Mouse (Mus musculus) G1E (cell line): ENCODE results near the gene Lbhd1.

Source experiments
- CTCF ChIP-seq: IDR thresholded peaks from 2 replicates; pipeline ENCODE4 v1.5.1; 2012; ENCODE audit warnings: low read depth, low read length, inconsistent platforms, mixed read lengths
- GATA1 ChIP-seq: IDR thresholded peaks from 2 replicates; pipeline ENCODE4 v1.6.1; 2012; ENCODE audit warnings: borderline replicate concordance, low read length, inconsistent platforms, mixed read lengths
- POLR2AphosphoS5 ChIP-seq: IDR thresholded peaks from 2 replicates; pipeline ENCODE4 v1.6.1; 2012; ENCODE audit warnings: low read depth, low read length, inconsistent platforms; ENCODE audit not compliant: insufficient replicate concordance
- TAL1 ChIP-seq: conservative IDR thresholded peaks from 2 replicates; pipeline ENCODE4 v1.6.1; 2012; ENCODE audit warnings: low read depth, low read length, inconsistent platforms, mixed read lengths

GRCm38 (mm10) chr19:8911810-8912209, 28.3 kb downstream of the Lbhd1 start:
- TF ChIP-seq CTCF, result no peak
- no peak for TF ChIP-seq GATA1
- no peak for TF ChIP-seq TAL1
- no peak for TF ChIP-seq POLR2AphosphoS5
